Mouse (Mus musculus) hindbrain, embryonic 11.5 days (tissue): Measurements from ENCODE around the gene Slc16a6. TPM values are rescaled to one million over a fixed set of nuclear protein-coding genes. Genes with fewer than 3 reads are reported as not detected.
"Not testable (repeated sequence)": the region's sequence is repeated elsewhere in the genome, so short reads cannot be mapped to it uniquely, and the experiment has no call there.

Source experiments
- ATAC-seq: fragments of 200-750 bp; cut with Nextera tagmentation; 2 replicates; pipeline ENCODE4 v1.8.0; 2017; ENCODE audit warnings: mild to moderate bottlenecking, moderate TSS enrichment, moderate library complexity; ENCODE audit not compliant: low FRiP score
- DNase-seq: peaks from one replicate; pipeline ENCODE4 v3.0.0-alpha.2; 2015; ENCODE audit warnings: low spot score
- H3K27ac ChIP-seq: fragments of 300-500 bp; sonication (generic); 2 replicates; pipeline ENCODE4 v1.5.1; 2014; ENCODE audit warnings: mild to moderate bottlenecking, low read depth, low read length
- H3K27me3 ChIP-seq: fragments of 300-500 bp; sonication (generic); 2 replicates; pipeline ENCODE4 v1.6.1; 2014; ENCODE audit warnings: mild to moderate bottlenecking, low read length, moderate library complexity, mixed read lengths; ENCODE audit not compliant: control insufficient read depth, insufficient read depth
- H3K36me3 ChIP-seq: fragments of 300-500 bp; sonication (generic); 2 replicates; pipeline ENCODE4 v1.6.1; 2014; ENCODE audit warnings: mild to moderate bottlenecking, low read length, moderate library complexity, mixed read lengths; ENCODE audit not compliant: control insufficient read depth, insufficient read depth
- H3K4me1 ChIP-seq: fragments of 300-500 bp; sonication (generic); replicated peaks from 2 replicates; pipeline ENCODE4 v1.6.1; 2014; ENCODE audit warnings: low read length, mixed read lengths; ENCODE audit not compliant: control insufficient read depth, insufficient read depth
- H3K4me2 ChIP-seq: fragments of 300-500 bp; sonication (generic); replicated peaks from 2 replicates; pipeline ENCODE4 v1.6.1; 2014; ENCODE audit warnings: mild to moderate bottlenecking, low read depth, low read length
- H3K4me3 ChIP-seq: fragments of 300-500 bp; sonication (generic); 2 replicates; pipeline ENCODE4 v1.5.1; 2014; ENCODE audit warnings: low read depth, low read length
- H3K9ac ChIP-seq: fragments of 300-500 bp; sonication (generic); 2 replicates; pipeline ENCODE4 v1.6.1; 2014; ENCODE audit warnings: low read depth, low read length
- H3K9me3 ChIP-seq: fragments of 300-500 bp; sonication (generic); 2 replicates; pipeline ENCODE4 v1.6.1; 2016; ENCODE audit warnings: low read length; ENCODE audit not compliant: control insufficient read depth
- WGBS: fragments of 180-500 bp; shearing (Covaris S2); extraction: QIAGEN DNeasy Blood & Tissue Kit; methylation state at CpG from one replicate; pipeline ENCODE4 v1.1.7; 2014; 5-methylcytosine and 5-hydroxymethylcytosine counted together
- polyA plus RNA-seq: library from polyadenylated mRNA; unstranded; fragments of >200 nt; fragmentation: Nextera tagmentation; extraction: Ambion mirVana; gene quantifications from 2 replicates; pipeline ENCODE4 v1.2.1, GENCODE M21; 2014

The Slc16a6 gene
- polyA plus RNA-seq, 1 experiment from 2014 or later, result 6.0 TPM

DNA sequence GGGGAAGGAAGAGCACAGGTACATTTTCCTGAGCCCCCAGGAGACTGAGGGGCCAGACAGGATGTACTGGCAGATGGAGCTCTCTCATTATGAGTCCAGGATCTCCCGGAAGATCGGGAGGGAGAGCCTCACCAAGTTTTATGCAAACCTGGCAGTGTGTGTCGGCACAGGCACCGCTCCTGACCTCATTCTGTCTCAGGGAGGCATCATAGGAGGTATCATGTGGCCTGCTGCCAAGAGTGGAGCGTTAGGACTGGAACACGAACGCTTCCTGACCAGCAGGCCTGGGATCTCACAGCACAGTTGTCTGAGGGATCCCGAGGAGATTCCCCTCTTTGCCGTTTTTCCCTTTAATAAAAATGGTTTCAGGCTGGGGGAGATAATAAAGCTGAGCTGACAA lies 31.6 kb upstream of the Slc16a6 start:
- Histone ChIP-seq H3K9me3 (no peaks in the 10 kb centered on the region), H3K36me3 (no peaks in the 10 kb centered on the region), H3K9ac (no peak overlapping the region), H3K4me1 (no peaks in the 10 kb centered on the region), H3K27ac (no peak overlapping the region), H3K4me2 (no peak overlapping the region), H3K27me3 (no peaks in the 10 kb centered on the region), H3K4me3 (no peak overlapping the region)
- DNase-seq, result no peak
- WGBS, result 85% methylated on average over 9 of the region's 9 CpGs
- no peak for ATAC-seq

DNA sequence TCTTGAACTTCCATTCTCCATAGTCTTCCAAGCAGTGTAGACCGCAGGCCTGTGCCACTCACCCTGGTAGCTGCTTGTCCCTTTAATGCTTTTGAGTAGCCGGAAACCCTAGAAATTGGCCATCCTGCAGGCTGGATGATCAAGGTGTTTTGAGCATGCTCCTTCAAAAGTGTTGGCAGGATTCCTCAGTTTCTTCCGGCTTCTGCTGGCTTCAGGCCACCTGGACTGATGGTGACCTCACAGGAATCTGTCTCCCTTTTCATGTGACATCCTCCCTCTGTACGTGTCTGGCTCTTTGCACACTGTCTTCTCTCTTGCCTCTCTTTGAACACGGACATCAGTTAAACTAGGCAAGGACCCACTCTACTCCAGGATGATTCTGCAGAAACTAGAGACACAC lies 26.8 kb upstream of the Slc16a6 start:
- Histone ChIP-seq H3K4me2 (no peak overlapping the region), H3K36me3 (no peaks in the 10 kb centered on the region), H3K9ac (no peak overlapping the region), H3K4me1 (no peaks in the 10 kb centered on the region; the same call in 1 of the 2 replicates), H3K27ac (no peak overlapping the region), H3K4me3 (no peak overlapping the region), H3K9me3 (no peaks in the 10 kb centered on the region), H3K27me3 (no peaks in the 10 kb centered on the region)
- ATAC-seq, result no peak
- 92% methylated on average over 5 of the region's 5 CpGs for WGBS
- DNase-seq, result no peak

DNA sequence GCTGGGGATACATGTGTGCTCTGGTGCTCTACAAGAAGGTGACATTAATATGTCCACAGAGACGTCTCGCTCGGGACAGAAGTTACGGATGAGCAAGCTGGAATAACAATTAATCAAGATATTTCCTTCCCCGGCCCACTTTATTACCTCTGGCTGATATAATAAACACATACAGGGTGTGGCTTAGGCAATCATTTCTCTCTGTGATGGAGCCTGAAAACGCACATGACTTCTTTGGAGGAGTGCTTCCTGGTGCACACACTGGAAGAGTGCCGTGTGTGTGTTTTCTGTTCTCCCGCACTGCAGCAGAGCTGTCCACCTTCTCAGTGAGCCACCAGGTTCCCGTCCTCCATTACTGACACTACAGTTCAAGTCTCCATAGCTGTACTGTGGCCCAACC lies 24.6 kb upstream of the Slc16a6 start:
- Histone ChIP-seq H3K27me3 (no peaks in the 10 kb centered on the region), H3K36me3 (no peaks in the 10 kb centered on the region), H3K4me1 (no peaks in the 10 kb centered on the region; the same call in 1 of the 2 replicates), H3K27ac (no peak overlapping the region), H3K4me2 (no peak overlapping the region), H3K9ac (no peak overlapping the region), H3K9me3 (no peaks in the 10 kb centered on the region), H3K4me3 (no peak overlapping the region)
- WGBS, result 82% methylated on average over 9 of the region's 9 CpGs
- DNase-seq (no peak), ATAC-seq (no peak)

DNA sequence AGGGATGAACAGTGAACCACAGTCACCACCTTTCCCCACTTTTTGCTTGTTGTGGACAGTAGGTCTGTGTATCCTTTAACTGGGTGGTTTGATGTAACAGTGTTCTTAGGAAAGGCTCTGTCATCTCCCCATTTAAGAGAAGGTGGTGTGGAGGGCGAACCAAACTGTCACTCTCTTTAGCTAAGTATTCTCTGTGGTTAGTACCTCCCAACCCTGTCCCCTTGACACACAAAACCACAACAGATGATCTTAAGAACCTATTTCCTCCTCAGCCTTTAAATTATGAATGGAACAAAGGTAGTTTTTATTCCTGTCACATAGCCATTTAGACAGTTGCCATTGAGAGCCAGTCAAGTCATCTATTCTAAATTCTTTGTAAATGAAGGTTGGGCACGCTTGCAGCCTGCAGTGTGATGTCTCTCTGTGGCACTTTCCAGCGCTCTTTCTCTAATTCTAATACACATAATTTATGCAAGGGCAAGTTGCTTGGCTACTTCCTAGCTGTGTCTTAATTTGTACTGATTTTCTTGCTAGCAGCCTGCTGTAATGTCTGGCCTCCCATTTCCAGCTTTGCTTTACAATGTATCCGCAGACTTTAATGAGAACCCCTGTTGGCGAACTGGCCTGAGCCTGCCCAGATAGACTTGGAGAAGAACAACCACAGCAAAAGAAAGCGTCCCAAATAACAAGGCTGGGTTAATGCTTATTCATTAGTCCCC lies 23.8 kb upstream of the Slc16a6 start:
- no peak overlapping the region for H3K27ac ChIP-seq

DNA sequence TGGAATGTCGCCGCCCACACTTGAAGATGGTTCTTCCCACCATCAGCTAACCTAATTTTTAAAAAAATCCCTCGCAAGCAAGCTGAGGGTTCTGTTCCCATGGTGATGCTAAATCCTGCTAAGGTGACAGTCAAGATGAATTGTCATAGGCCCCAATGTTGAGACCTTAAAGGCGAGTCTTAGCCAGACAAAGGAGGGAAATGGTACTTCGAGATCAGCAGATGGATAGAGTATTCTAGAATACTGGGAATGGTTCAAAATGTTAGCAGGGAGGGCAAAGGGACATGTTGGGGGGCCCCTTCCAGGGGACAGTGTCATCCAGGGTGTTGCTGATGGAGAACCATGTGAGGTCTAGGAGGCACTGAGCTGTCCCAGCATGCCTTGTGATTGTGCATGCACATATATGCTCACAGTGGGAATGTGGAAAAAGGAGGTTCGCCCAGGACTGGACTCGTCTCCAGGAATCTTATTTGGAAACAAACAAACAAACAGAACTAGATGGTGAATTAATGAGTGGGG lies 23.1 kb upstream of the Slc16a6 start:
- 0 out of 2 replicates have a peak, but pooled peaks have one; percentile 33 for ATAC-seq
- Histone ChIP-seq H3K4me3 (no peak overlapping the region), H3K9me3 (no peaks in the 10 kb centered on the region), H3K27ac (no peak overlapping the region), H3K36me3 (no peaks in the 10 kb centered on the region), H3K4me2 (no peak overlapping the region), H3K9ac (no peak overlapping the region), H3K27me3 (no peaks in the 10 kb centered on the region), H3K4me1 (no peaks in the 10 kb centered on the region; the same call in 1 of the 2 replicates)
- DNase-seq, result no peak
- 78% methylated on average over 7 of the region's 7 CpGs for WGBS

More for the DNA sequence above, 23.8 kb upstream of the Slc16a6 start:
- WGBS, result 58% methylated on average over 6 of the region's 6 CpGs
- Histone ChIP-seq H3K27me3 (no peaks in the 10 kb centered on the region), H3K9me3 (no peaks in the 10 kb centered on the region), H3K4me1 (no peaks in the 10 kb centered on the region; the same call in 1 of the 2 replicates), H3K9ac (no peak overlapping the region), H3K4me2 (no peak overlapping the region), H3K36me3 (no peaks in the 10 kb centered on the region), H3K4me3 (no peak overlapping the region)
- ATAC-seq, result 0 out of 2 replicates have a peak, but pooled peaks have one; percentile 7
- no peak for DNase-seq

DNA sequence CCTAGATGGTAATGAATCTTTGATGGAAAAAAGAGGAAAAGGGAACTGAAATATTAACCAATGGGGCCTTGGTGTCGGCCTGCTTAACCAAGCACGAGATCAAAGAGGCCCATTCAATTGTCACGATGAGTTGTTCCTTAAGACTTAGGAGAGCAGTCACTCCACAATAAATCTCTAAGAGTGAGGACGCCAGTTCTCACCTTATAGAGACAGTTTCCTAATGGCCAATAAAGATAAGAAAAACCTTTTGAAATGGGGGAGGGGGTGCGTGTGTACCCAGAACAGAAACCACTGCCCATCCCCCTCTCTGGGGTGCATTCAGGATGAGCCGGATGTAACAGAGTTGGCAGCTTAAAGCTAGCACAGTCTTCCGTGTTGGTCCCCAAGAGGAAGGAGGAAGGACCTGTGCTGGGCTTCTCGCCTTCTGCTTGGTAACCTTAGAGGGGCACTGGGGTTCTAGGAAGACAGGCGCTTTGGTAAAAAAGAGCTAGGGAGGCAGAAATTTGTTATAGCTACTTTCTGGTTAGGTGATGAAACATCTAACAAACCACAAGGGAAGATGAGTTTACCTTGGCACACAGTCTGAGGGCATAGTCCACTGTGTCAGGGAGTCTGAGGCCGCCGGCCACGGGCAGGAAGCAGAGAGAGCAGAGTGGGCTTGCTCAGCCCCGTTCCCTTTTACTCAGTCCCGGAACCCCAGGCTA lies 22.5 kb upstream of the Slc16a6 start:
- DNase-seq, result no peak
- no peaks in the 10 kb centered on the region for H3K9me3 ChIP-seq

DNA sequence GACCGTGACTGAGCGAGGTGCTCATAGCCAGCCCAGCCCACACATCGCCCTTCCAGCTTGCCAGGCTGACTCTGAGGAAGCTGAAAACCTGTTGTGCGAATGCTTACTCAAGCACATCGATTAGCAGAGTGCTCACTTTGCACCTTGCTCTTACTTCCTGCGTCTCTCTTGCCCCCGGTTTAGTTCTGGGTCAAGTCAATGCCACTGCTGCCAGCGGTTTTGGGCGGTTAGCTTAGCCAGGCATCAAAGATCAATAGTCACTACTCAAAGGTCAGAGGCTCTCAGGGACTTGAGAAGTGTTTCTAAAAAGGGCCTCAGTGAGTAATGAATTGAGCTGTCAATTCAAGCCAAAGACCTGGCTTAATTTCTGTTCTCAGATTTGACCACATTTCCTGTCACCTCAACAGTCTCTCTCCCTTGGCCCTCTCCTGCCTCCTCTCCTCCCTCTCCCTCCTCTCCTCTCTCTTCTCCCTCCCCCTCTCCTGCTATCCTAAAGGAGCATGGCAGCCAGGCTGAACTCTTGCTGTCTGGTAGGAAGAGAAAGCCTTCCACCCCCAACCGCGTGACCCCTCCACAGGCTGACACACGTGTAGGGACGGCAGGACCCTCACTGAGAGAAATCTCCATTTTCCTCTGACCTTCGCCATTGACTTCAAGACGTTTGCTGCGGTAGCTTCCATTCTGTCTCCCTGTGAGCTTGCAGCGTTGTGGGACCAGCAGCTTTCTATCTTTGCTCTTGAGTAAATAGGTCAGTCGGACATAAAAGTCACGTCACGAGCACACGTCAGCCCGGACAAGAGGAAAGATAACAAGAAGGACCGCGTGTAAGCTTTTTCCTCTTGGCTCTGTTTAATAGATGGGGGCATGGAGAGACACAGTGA lies 21.7 kb upstream of the Slc16a6 start:
- Histone ChIP-seq H3K4me3 (no peak overlapping the region), H3K9me3 (no peaks in the 10 kb centered on the region), H3K9ac (no peak overlapping the region), H3K4me2 (no peak overlapping the region), H3K27me3 (no peaks in the 10 kb centered on the region), H3K4me1 (no peaks in the 10 kb centered on the region; the same call in 1 of the 2 replicates), H3K36me3 (no peaks in the 10 kb centered on the region), H3K27ac (no peak overlapping the region)
- ATAC-seq (no peak), DNase-seq (peak; percentile 13)
- WGBS, result 61% methylated on average over 24 of the region's 24 CpGs

More for the DNA sequence above, 22.5 kb upstream of the Slc16a6 start:
- ATAC-seq, result no peak
- WGBS, result 65% methylated on average over 14 of the region's 14 CpGs
- Histone ChIP-seq H3K9ac (no peak overlapping the region), H3K4me2 (no peak overlapping the region), H3K4me3 (no peak overlapping the region), H3K36me3 (no peaks in the 10 kb centered on the region), H3K4me1 (no peaks in the 10 kb centered on the region; the same call in 1 of the 2 replicates), H3K27me3 (no peaks in the 10 kb centered on the region), H3K27ac (no peak overlapping the region)

DNA sequence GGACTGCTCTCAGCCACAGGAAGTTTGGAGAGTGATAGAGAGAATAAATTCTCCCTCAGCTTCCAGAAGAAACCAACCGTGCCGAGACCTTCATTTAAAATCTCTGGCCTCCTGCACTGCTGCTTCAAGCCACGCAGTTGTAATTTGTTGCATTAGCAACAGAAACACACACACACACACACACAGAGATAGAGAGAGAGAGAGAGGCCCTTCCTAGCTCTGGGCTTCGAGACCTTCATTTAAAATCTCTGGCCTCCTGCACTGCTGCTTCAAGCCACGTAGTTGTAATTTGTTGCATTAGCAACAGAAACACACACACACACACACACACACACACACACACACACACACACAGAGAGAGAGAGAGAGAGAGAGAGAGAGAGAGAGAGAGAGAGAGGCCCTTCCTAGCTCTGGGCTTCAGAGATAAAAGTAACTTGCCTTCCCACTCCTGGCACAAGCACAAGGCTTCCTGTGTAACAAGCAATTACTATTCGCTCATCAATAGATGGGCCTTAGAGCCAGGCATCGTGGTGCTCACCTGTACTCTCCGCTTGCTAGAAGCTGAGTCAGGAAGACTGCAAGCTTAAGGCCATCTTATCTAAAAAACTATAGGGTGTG lies 19.6 kb upstream of the Slc16a6 start:
- ATAC-seq, H3K4me3 ChIP-seq, DNase-seq, H3K27ac ChIP-seq, H3K36me3 ChIP-seq, H3K4me2 ChIP-seq, H3K9me3 ChIP-seq, H3K4me1 ChIP-seq, H3K27me3 ChIP-seq, H3K9ac ChIP-seq: not testable (repeated sequence)
- 81% methylated on average over 8 of the region's 8 CpGs for WGBS
